ENCODE assay signal across 9 mouse cellular contexts in the genomic region with DNA sequence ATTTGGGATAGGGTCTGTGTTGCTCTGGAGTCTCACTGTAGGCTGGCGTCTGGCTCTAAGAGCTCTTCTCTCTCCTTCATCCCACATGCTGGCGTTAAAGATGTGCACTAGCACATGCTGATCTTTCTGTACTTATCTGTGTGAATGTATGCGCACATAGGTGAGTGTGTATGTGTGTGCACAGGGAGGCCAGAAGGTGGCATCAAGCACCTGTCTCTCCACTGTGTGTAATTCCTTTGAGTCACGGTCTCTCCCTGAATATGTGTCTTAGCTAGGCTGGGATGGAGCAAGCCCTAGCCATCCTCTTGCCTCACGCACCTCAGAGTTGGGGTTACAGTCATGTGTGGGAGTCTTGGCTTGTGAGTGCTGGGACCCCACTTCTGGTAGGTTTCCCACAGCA. TPM values are rescaled to one million over a fixed set of nuclear protein-coding genes. Genes with fewer than 3 reads are reported as not detected.
A peak's percentile ranks its signal among the peaks of the same experiment; 100 is the strongest.
DNase-seq lines count a peak whose midpoint lies in the region; ATAC-seq and TF ChIP-seq lines count a peak whose summit lies in the region.
"Had no signal": no experiment of that assay in that cellular context is flagged by ENCODE, and none has a peak within 500 bp of the region (broad histone marks: within the 10 kb centered on the region; RNA-seq: fewer than 3 reads in every experiment).

No protein-coding gene starts in this region.

- no peak overlapping the region for H3K4me2 ChIP-seq in forebrain, embryonic 11.5 days (ENCODE audit: low read depth, low read length, severe bottlenecking)
- peak overlapping the region; percentile 93 for H3K4me2 ChIP-seq in liver, embryonic 11.5 days
- peak overlapping the region; percentile 78 for H3K4me2 ChIP-seq in forebrain, embryonic 16.5 days (ENCODE audit: low read length)
- no peak overlapping the region for H3K4me2 ChIP-seq in midbrain, postnatal 0 days (ENCODE audit: low read depth, low read length, poor library complexity, severe bottlenecking)

- ATAC-seq in forebrain, embryonic 11.5 days (replicated peaks; ENCODE audit: low FRiP score): no peak
- no peak for ATAC-seq in liver, embryonic 11.5 days (replicated peaks; ENCODE audit: low FRiP score)
- ATAC-seq in forebrain, embryonic 16.5 days: no peak
- no peak for ATAC-seq in midbrain, postnatal 0 days (ENCODE audit: low FRiP score)

- peaks cover 19% of the 10 kb centered on the region for H3K36me3 ChIP-seq in forebrain, embryonic 10.5 days (replicated peaks)
- no peaks in the 10 kb centered on the region; the same call in none of the 2 replicates for H3K36me3 ChIP-seq in forebrain, embryonic 11.5 days (ENCODE audit: control insufficient read depth, insufficient read depth, low read length)
- H3K36me3 ChIP-seq in liver, embryonic 11.5 days (ENCODE audit: control insufficient read depth, insufficient read depth, low read length): peaks cover 10% of the 10 kb centered on the region; the same call in 1 of the 2 replicates
- peaks cover 3% of the 10 kb centered on the region; the same call in 1 of the 2 replicates for H3K36me3 ChIP-seq in forebrain, embryonic 16.5 days (ENCODE audit: control insufficient read depth, insufficient read depth)
- H3K36me3 ChIP-seq in midbrain, postnatal 0 days (ENCODE audit: insufficient read depth, low read length): 0 out of 2 replicates have a peak, but pooled peaks cover 2% of the 10 kb centered on the region

- no peaks in the 10 kb centered on the region for H3K27me3 ChIP-seq in forebrain, embryonic 10.5 days (ENCODE audit: poor library complexity, severe bottlenecking)
- H3K27me3 ChIP-seq in forebrain, embryonic 11.5 days (ENCODE audit: control insufficient read depth, insufficient read depth, low read length): no peaks in the 10 kb centered on the region
- no peaks in the 10 kb centered on the region for H3K27me3 ChIP-seq in liver, embryonic 11.5 days (replicated peaks; ENCODE audit: control insufficient read depth, insufficient read depth, low read length)
- H3K27me3 ChIP-seq in forebrain, embryonic 16.5 days (replicated peaks; ENCODE audit: control insufficient read depth, insufficient read depth, low read length): no peaks in the 10 kb centered on the region
- H3K27me3 ChIP-seq in midbrain, postnatal 0 days (ENCODE audit: insufficient read depth, low read length): no peaks in the 10 kb centered on the region

- no peaks in the 10 kb centered on the region for H3K9me3 ChIP-seq in forebrain, embryonic 10.5 days
- no peaks in the 10 kb centered on the region for H3K9me3 ChIP-seq in forebrain, embryonic 11.5 days (ENCODE audit: control insufficient read depth, low read length)
- no peaks in the 10 kb centered on the region for H3K9me3 ChIP-seq in liver, embryonic 11.5 days (ENCODE audit: control insufficient read depth, low read length)
- H3K9me3 ChIP-seq in forebrain, embryonic 16.5 days (ENCODE audit: control insufficient read depth, low read length): no peaks in the 10 kb centered on the region; the same call in 1 of the 2 replicates
- no peaks in the 10 kb centered on the region for H3K9me3 ChIP-seq in midbrain, postnatal 0 days (ENCODE audit: low read length)

- WGBS in forebrain, embryonic 10.5 days: 93% methylated on average over 5 of the region's 5 CpGs
- 95% methylated on average over 5 of the region's 5 CpGs for WGBS in forebrain, embryonic 11.5 days
- 92% methylated on average over 5 of the region's 5 CpGs for WGBS in liver, embryonic 11.5 days
- WGBS in forebrain, embryonic 16.5 days: 97% methylated on average over 5 of the region's 5 CpGs
- WGBS in midbrain, postnatal 0 days: 97% methylated on average over 5 of the region's 5 CpGs

- TF ChIP-seq CTCF in midbrain, postnatal 0 days (IDR thresholded peaks at IDR 0.05): peak; percentile 37; the same call in 1 of the 2 replicates

- peak overlapping the region; percentile 80; the same call in 1 of the 2 replicates for H3K4me3 ChIP-seq in forebrain, embryonic 10.5 days
- H3K4me3 ChIP-seq in forebrain, embryonic 11.5 days (ENCODE audit: low read depth, low read length): no peak overlapping the region
- no peak overlapping the region for H3K4me3 ChIP-seq in liver, embryonic 11.5 days (ENCODE audit: low read depth, low read length)
- H3K4me3 ChIP-seq in forebrain, embryonic 16.5 days (replicated peaks; ENCODE audit: low read length): no peak overlapping the region
- no peak overlapping the region for H3K4me3 ChIP-seq in midbrain, postnatal 0 days (ENCODE audit: low read depth, low read length)

- H3K4me1 ChIP-seq in forebrain, embryonic 10.5 days: peaks cover 26% of the 10 kb centered on the region
- H3K4me1 ChIP-seq in forebrain, embryonic 11.5 days (replicated peaks; ENCODE audit: control insufficient read depth, insufficient read depth, low read length): peaks cover 5% of the 10 kb centered on the region; the same call in 1 of the 2 replicates
- peaks cover 10% of the 10 kb centered on the region; the same call in 1 of the 2 replicates for H3K4me1 ChIP-seq in liver, embryonic 11.5 days (replicated peaks; ENCODE audit: control insufficient read depth, insufficient read depth, low read length)
- peaks cover 22% of the 10 kb centered on the region for H3K4me1 ChIP-seq in forebrain, embryonic 16.5 days (replicated peaks; ENCODE audit: control insufficient read depth, insufficient read depth, low read length)
- peaks cover 6% of the 10 kb centered on the region; the same call in 1 of the 2 replicates for H3K4me1 ChIP-seq in midbrain, postnatal 0 days (ENCODE audit: insufficient read depth, low read length)

- DNase-seq in forebrain, embryonic 10.5 days (ENCODE audit: extremely low spot score, low spot score): no peak
- DNase-seq in forebrain, embryonic 11.5 days (ENCODE audit: low spot score): no peak
- no peak for DNase-seq in liver, embryonic 11.5 days (ENCODE audit: low spot score)
- DNase-seq in liver: no peak
- DNase-seq in midbrain, postnatal 0 days (ENCODE audit: low spot score): no peak
- DNase-seq in urinary bladder, postnatal 4 days (ENCODE audit: low spot score in 2 of 2): no peak
- DNase-seq in testis, postnatal 10 days (ENCODE audit: low spot score): no peak
- DNase-seq: adrenal gland, postnatal 10 days had no signal

- no peak overlapping the region for H3K27ac ChIP-seq in forebrain, embryonic 10.5 days
- no peak overlapping the region for H3K27ac ChIP-seq in forebrain, embryonic 11.5 days (ENCODE audit: low read depth, low read length)
- H3K27ac ChIP-seq in liver, embryonic 11.5 days (ENCODE audit: low read depth, low read length): no peak overlapping the region
- H3K27ac ChIP-seq in forebrain, embryonic 16.5 days (ENCODE audit: low read length): no peak overlapping the region
- no peak overlapping the region for H3K27ac ChIP-seq in midbrain, postnatal 0 days (ENCODE audit: low read depth, low read length)

- no peak overlapping the region for H3K9ac ChIP-seq in forebrain, embryonic 11.5 days (ENCODE audit: low read length)
- no peak overlapping the region for H3K9ac ChIP-seq in liver, embryonic 11.5 days (ENCODE audit: low read depth, low read length)
- H3K9ac ChIP-seq in forebrain, embryonic 16.5 days (replicated peaks; ENCODE audit: low read depth, low read length): no peak overlapping the region
- H3K9ac ChIP-seq in midbrain, postnatal 0 days (replicated peaks; ENCODE audit: low read length, poor library complexity, severe bottlenecking): no peak overlapping the region

RNA-seq across cellular contexts. Expression of a gene that starts 2.1 kb away (rescaled TPM):
- polyA plus RNA-seq in forebrain, embryonic 10.5 days (2016; fragmentation: Nextera tagmentation; extraction: Ambion mirVana): 122 and 125 TPM in 2 replicates
- 151 and 159 TPM in 2 replicates for polyA plus RNA-seq in forebrain, embryonic 11.5 days (2014; fragmentation: Nextera tagmentation; extraction: Ambion mirVana)
- polyA plus RNA-seq in liver, embryonic 11.5 days (2014; fragmentation: Nextera tagmentation; extraction: Ambion mirVana): 83.8 and 84.4 TPM in 2 replicates
- polyA plus RNA-seq in forebrain, embryonic 16.5 days (2015; fragmentation: Nextera tagmentation; extraction: Ambion mirVana): 208 and 219 TPM in 2 replicates
- total RNA-seq in midbrain, postnatal 0 days (2014; rRNA removed): 148 and 162 TPM in 2 replicates
- polyA plus RNA-seq in midbrain, postnatal 0 days (2015; fragmentation: Nextera tagmentation; extraction: Ambion mirVana): 224 and 237 TPM in 2 replicates

RNA-seq across cellular contexts. Expression of a gene that starts 40.3 kb away (rescaled TPM):
- 96.1 and 96.2 TPM in 2 replicates for polyA plus RNA-seq in forebrain, embryonic 10.5 days (2016; fragmentation: Nextera tagmentation; extraction: Ambion mirVana)
- 102 and 107 TPM in 2 replicates for polyA plus RNA-seq in forebrain, embryonic 11.5 days (2014; fragmentation: Nextera tagmentation; extraction: Ambion mirVana)
- 67.1 and 77.2 TPM in 2 replicates for polyA plus RNA-seq in liver, embryonic 11.5 days (2014; fragmentation: Nextera tagmentation; extraction: Ambion mirVana)
- polyA plus RNA-seq in forebrain, embryonic 16.5 days (2015; fragmentation: Nextera tagmentation; extraction: Ambion mirVana): 109 and 118 TPM in 2 replicates
- total RNA-seq in midbrain, postnatal 0 days (2014; rRNA removed): 77.5 and 85.5 TPM in 2 replicates
- polyA plus RNA-seq in midbrain, postnatal 0 days (2015; fragmentation: Nextera tagmentation; extraction: Ambion mirVana): 74.6 and 80.8 TPM in 2 replicates

Comparison
In these comparisons a context has a peak if more than half of its experiments do, and no peak if none do; other contexts are left out.
1. H3K4me2 ChIP-seq: peak in liver, embryonic 11.5 days (single experiment) and forebrain, embryonic 16.5 days (single experiment); none in forebrain, embryonic 11.5 days (single experiment) and midbrain, postnatal 0 days (single experiment).